Mouse (Mus musculus) MEL (cell line): Measurements from ENCODE around the gene Epha4. TPM values are rescaled to one million over a fixed set of nuclear protein-coding genes. Genes with fewer than 3 reads are reported as not detected.

Experiments used
- DNase-seq: peaks from one replicate; pipeline ENCODE4 v3.0.0; 2011; ENCODE audit warnings: low read depth, low spot score
- H3K27ac ChIP-seq: 2 replicates; pipeline ENCODE4 v1.5.1; 2012; ENCODE audit warnings: low read depth, mild to moderate bottlenecking, control low read depth, low read length, moderate library complexity; ENCODE audit not compliant: control insufficient read depth
- H3K27me3 ChIP-seq, 2 experiments: fragments of 150-350 bp in 1 of 2; sonication (generic) in 1 of 2; 2 replicates each; pipeline ENCODE4 v1.6.1; 2012; ENCODE audit warnings: low read length in 2 of 2, mild to moderate bottlenecking in 2 of 2, improper control_type of control experiment in 1 of 2, moderate library complexity in 1 of 2; ENCODE audit not compliant: insufficient read depth in 2 of 2, control insufficient read depth in 1 of 2
- H3K36me3 ChIP-seq, 2 experiments: 2 replicates each; pipeline ENCODE4 v1.6.1; 2012 to 2014; ENCODE audit warnings: low read length in 2 of 2, improper control_type of control experiment in 1 of 2, inconsistent platforms in 1 of 2, mild to moderate bottlenecking in 1 of 2; ENCODE audit not compliant: insufficient read depth in 2 of 2, control insufficient read depth in 1 of 2
- H3K4me1 ChIP-seq, 2 experiments: fragments of 150-350 bp in 1 of 2; sonication (generic) in 1 of 2; 2 replicates each; pipeline ENCODE4 v1.6.1; 2012; ENCODE audit warnings: low read length in 2 of 2, improper control_type of control experiment in 1 of 2, mild to moderate bottlenecking in 1 of 2; ENCODE audit not compliant: insufficient read depth in 2 of 2, control insufficient read depth in 1 of 2
- H3K4me3 ChIP-seq, 2 experiments: fragments of 150-350 bp in 1 of 2; sonication (generic) in 1 of 2; 2 replicates each; pipeline ENCODE4 v1.5.1; 2012; ENCODE audit warnings: low read depth in 2 of 2, low read length in 2 of 2, mild to moderate bottlenecking in 2 of 2, moderate library complexity in 2 of 2, control low read depth in 1 of 2, improper control_type of control experiment in 1 of 2; ENCODE audit not compliant: control insufficient read depth in 1 of 2, insufficient read depth in 1 of 2
- H3K79me2 ChIP-seq: 2 replicates; pipeline ENCODE4 v1.6.1; 2012; ENCODE audit warnings: mild to moderate bottlenecking, low read length, moderate library complexity; ENCODE audit not compliant: control insufficient read depth, poor library complexity, insufficient read depth
- H3K9ac ChIP-seq: 2 replicates; pipeline ENCODE4 v1.6.1; 2012; ENCODE audit warnings: low read depth, mild to moderate bottlenecking, control low read depth, low read length, moderate library complexity; ENCODE audit not compliant: control insufficient read depth, poor library complexity, severe bottlenecking
- H3K9me3 ChIP-seq: fragments of 150-350 bp; sonication (generic); replicated peaks from 2 replicates; pipeline ENCODE4 v1.6.1; 2012; ENCODE audit warnings: mild to moderate bottlenecking, low read length, improper control_type of control experiment, moderate library complexity; ENCODE audit not compliant: insufficient read depth
- CHD1 ChIP-seq: IDR thresholded peaks from 2 replicates; pipeline ENCODE4 v1.6.1; 2012; ENCODE audit warnings: low read depth, mild to moderate bottlenecking, inconsistent platforms, low read length, improper control_type of control experiment
- CTCF ChIP-seq, 3 experiments: IDR thresholded peaks in 2 of 3; conservative IDR thresholded peaks in 1 of 3; 2 replicates each; pipeline ENCODE4 v1.5.1; 2011 to 2012; ENCODE audit warnings: low read length in 3 of 3, low read depth in 2 of 3, mild to moderate bottlenecking in 2 of 3, improper control_type of control experiment in 1 of 3, inconsistent platforms in 1 of 3, mixed read lengths in 1 of 3, moderate library complexity in 1 of 3; ENCODE audit not compliant: control insufficient read depth in 1 of 3, insufficient read depth in 1 of 3, poor library complexity in 1 of 3, severe bottlenecking in 1 of 3
- ELF1 ChIP-seq: IDR thresholded peaks from 2 replicates; pipeline ENCODE4 v1.6.1; 2014; ENCODE audit warnings: low read depth, mild to moderate bottlenecking, inconsistent platforms, low read length, improper control_type of control experiment, moderate library complexity
- ETS1 ChIP-seq: IDR thresholded peaks from 2 replicates; pipeline ENCODE4 v1.6.1; 2012; ENCODE audit warnings: low read depth, mild to moderate bottlenecking, inconsistent platforms, low read length, improper control_type of control experiment, moderate library complexity
- GABPA ChIP-seq: IDR thresholded peaks from 2 replicates; pipeline ENCODE4 v1.6.1; 2012; ENCODE audit warnings: low read depth, mild to moderate bottlenecking, inconsistent platforms, low read length, improper control_type of control experiment, moderate library complexity
- GATA1 ChIP-seq: IDR thresholded peaks from 2 replicates; pipeline ENCODE4 v1.6.1; 2011; ENCODE audit warnings: low read depth, low read length, improper control_type of control experiment
- JUND ChIP-seq: IDR thresholded peaks from 2 replicates; pipeline ENCODE4 v1.6.1; 2011; ENCODE audit warnings: low read depth, mild to moderate bottlenecking, improper control_type of control experiment, low read length
- KAT2A ChIP-seq: conservative IDR thresholded peaks from 2 replicates; pipeline ENCODE4 v1.6.1; 2012; ENCODE audit warnings: low read depth, low read length, improper control_type of control experiment, inconsistent platforms
- MEF2A ChIP-seq: IDR thresholded peaks from 2 replicates; pipeline ENCODE4 v1.6.1; 2014; ENCODE audit warnings: low read depth, mild to moderate bottlenecking, inconsistent platforms, low read length, improper control_type of control experiment; ENCODE audit not compliant: poor library complexity, insufficient replicate concordance, severe bottlenecking; ENCODE audit errors: extremely low read depth
- MYB ChIP-seq: IDR thresholded peaks from 2 replicates; pipeline ENCODE4 v1.6.1; 2011; ENCODE audit warnings: mild to moderate bottlenecking, low read depth, low read length, improper control_type of control experiment
- MYC ChIP-seq: IDR thresholded peaks from 2 replicates; pipeline ENCODE4 v1.6.1; 2011; ENCODE audit warnings: low read depth, mild to moderate bottlenecking, low read length, improper control_type of control experiment, moderate library complexity
- NELFE ChIP-seq: IDR thresholded peaks from 2 replicates; pipeline ENCODE4 v1.6.1; 2011; ENCODE audit warnings: low read depth, low read length, improper control_type of control experiment
- NRF1 ChIP-seq: IDR thresholded peaks from 2 replicates; pipeline ENCODE4 v1.6.1; 2014; ENCODE audit warnings: low read depth, mild to moderate bottlenecking, inconsistent platforms, low read length, improper control_type of control experiment, moderate library complexity; ENCODE audit not compliant: poor library complexity, insufficient read depth, severe bottlenecking
- POLR2AphosphoS2 ChIP-seq: IDR thresholded peaks from 2 replicates; pipeline ENCODE4 v1.6.1; 2011; ENCODE audit warnings: low read length, improper control_type of control experiment
- SIN3A ChIP-seq: IDR thresholded peaks from 2 replicates; pipeline ENCODE4 v1.6.1; 2012; ENCODE audit warnings: low read length, improper control_type of control experiment, inconsistent platforms
- TAL1 ChIP-seq: IDR thresholded peaks from 2 replicates; pipeline ENCODE4 v1.6.1; 2012; ENCODE audit warnings: mild to moderate bottlenecking, inconsistent platforms, low read length, moderate library complexity, mixed read lengths
- TCF12 ChIP-seq: IDR thresholded peaks from 2 replicates; pipeline ENCODE4 v1.6.1; 2014; ENCODE audit warnings: low read depth, mild to moderate bottlenecking, inconsistent platforms, low read length, improper control_type of control experiment, moderate library complexity
- USF1 ChIP-seq: IDR thresholded peaks from 2 replicates; pipeline ENCODE4 v1.6.1; 2014; ENCODE audit warnings: low read depth, mild to moderate bottlenecking, inconsistent platforms, low read length, improper control_type of control experiment, moderate library complexity
- USF2 ChIP-seq, 2 experiments: IDR thresholded peaks; 2 replicates each; pipeline ENCODE4 v1.6.1; 2011 to 2012; ENCODE audit warnings: improper control_type of control experiment in 2 of 2, low read length in 2 of 2, borderline replicate concordance in 1 of 2, inconsistent platforms in 1 of 2, low read depth in 1 of 2, mild to moderate bottlenecking in 1 of 2; ENCODE audit not compliant: insufficient read depth in 1 of 2
- ZKSCAN1 ChIP-seq: IDR thresholded peaks from 2 replicates; pipeline ENCODE4 v1.6.1; 2012; ENCODE audit warnings: low read depth, mild to moderate bottlenecking, inconsistent platforms, low read length, improper control_type of control experiment, moderate library complexity
- ZMIZ1 ChIP-seq: IDR thresholded peaks from 2 replicates; pipeline ENCODE4 v1.6.1; 2012; ENCODE audit warnings: low read depth, mild to moderate bottlenecking, inconsistent platforms, low read length, improper control_type of control experiment, moderate library complexity
- polyA plus RNA-seq, 2 experiments: library from polyadenylated mRNA; stranded (reverse) in 1 of 2; unstranded in 1 of 2; fragments of >175 nt in 1 of 2; fragments of >200 nt in 1 of 2; gene quantifications; 2 replicates each; pipeline versions ENCODE4 v1.2.1 to v1.2.4; 2012; ENCODE audit warnings: low replicate concordance in 2 of 2, low read depth in 1 of 2; ENCODE audit not compliant: insufficient read length in 2 of 2, insufficient read depth in 1 of 2, missing spikeins in 1 of 2
- total RNA-seq: library from RNA; depleted of rRNA; stranded (reverse); fragments of 300-350 nt; gene quantifications from 2 replicates; pipeline ENCODE4 v1.2.3, GENCODE M21; 2012

The Epha4 gene
- total and polyA plus RNA-seq, 3 experiments: not detected

DNA sequence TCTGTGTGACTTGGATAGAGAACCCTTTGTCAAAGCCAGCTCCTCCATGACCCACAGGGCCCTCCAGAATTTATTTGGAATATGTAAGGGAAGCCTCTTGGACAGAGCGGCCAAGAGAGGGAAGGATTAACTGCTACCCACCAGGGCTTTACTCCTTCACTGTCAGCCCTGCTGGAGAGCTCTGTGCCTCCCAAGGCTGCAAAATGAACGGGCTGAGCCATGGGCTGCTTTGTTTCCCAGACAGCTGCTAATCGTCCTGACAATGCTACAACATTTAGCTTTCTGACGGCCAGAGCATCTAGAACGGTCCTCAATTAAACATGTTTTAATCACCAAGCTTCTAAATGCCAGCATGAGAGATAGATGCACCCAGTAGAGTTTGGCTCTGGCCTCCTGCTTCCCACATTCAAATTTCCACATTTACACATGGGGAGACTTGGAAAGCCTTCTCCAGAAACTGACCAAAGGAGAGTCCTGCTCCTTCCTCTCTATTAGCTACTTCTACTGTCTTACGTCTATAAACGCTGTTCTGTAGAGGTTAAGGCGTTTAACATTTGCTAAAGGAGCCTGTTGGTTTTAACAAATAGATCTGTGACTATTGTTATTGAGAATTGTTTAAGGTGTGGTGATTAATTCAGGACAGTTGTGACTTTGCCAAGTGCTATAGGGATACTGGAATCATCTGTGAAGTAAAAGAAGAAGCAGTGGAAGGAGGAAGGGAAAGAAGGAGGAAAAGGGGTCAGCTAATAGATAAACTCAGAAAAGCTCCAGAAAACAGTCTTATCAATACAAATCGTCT lies 101.8 kb downstream of the Epha4 start:
- no peak for DNase-seq
- H3K4me1 ChIP-seq: no peaks in the 10 kb centered on the region
- H3K27me3 ChIP-seq: no peaks in the 10 kb centered on the region
- TF ChIP-seq NRF1: no peak
- no peak for TF ChIP-seq MEF2A
- no peak for TF ChIP-seq GATA1
- no peak for TF ChIP-seq ZKSCAN1
- TF ChIP-seq ZMIZ1: no peak
- TF ChIP-seq TCF12: no peak
- no peak for TF ChIP-seq NELFE
- TF ChIP-seq MYC: no peak
- TF ChIP-seq KAT2A: no peak
- TF ChIP-seq ETS1: no peak
- no peak for TF ChIP-seq CTCF (IDR thresholded peaks at IDR 0.05 in 2 of 3, conservative IDR thresholded peaks at IDR 0.05 in 1 of 3; ENCODE audit: control insufficient read depth in 1 of 3, insufficient read depth in 1 of 3, low read depth in 2 of 3, low read length in 3 of 3, poor library complexity in 1 of 3, severe bottlenecking in 1 of 3)
- no peak for TF ChIP-seq MYB
- no peak for TF ChIP-seq JUND
- TF ChIP-seq USF2 (IDR thresholded peaks at IDR 0.05; ENCODE audit: borderline replicate concordance in 1 of 2, insufficient read depth in 1 of 2, low read depth in 1 of 2, low read length in 2 of 2): no peak
- H3K79me2 ChIP-seq: no peaks in the 10 kb centered on the region
- H3K27ac ChIP-seq: no peak overlapping the region
- H3K36me3 ChIP-seq: no peaks in the 10 kb centered on the region
- no peak overlapping the region for H3K4me3 ChIP-seq
- H3K9me3 ChIP-seq: no peaks in the 10 kb centered on the region
- no peak overlapping the region for H3K9ac ChIP-seq

DNA sequence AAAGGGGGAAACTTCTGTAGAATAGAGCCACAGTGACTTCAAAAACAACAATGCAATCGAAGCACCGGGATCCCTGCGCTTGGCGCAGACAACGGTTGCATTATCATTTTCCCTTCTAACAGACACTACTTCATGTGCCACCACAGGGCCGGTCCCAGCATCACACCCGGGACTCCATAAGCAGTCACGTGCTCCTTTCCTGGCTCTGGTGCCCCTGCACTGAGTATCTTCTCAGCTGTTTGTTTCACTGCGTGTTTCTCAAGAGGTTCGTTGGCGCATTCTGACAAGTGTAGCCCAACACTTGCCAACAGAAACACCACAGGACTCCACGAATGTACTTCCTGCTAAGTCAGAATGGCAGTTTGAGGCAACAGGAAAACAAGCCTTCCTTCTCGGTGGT lies 102.6 kb downstream of the Epha4 start:
- TF ChIP-seq MYC: no peak
- TF ChIP-seq CHD1: no peak
- no peak for TF ChIP-seq GABPA
- TF ChIP-seq GATA1: no peak
- TF ChIP-seq TCF12: no peak
- TF ChIP-seq MEF2A: no peak
- no peak for TF ChIP-seq SIN3A
- no peak for TF ChIP-seq TAL1
- no peak for TF ChIP-seq USF1
- TF ChIP-seq ZKSCAN1: no peak
- TF ChIP-seq ELF1: no peak
- TF ChIP-seq POLR2AphosphoS2: no peak
- H3K79me2 ChIP-seq: no peaks in the 10 kb centered on the region
- H3K27ac ChIP-seq: no peak overlapping the region
- no peak overlapping the region for H3K9ac ChIP-seq
- DNase-seq: no peak
- H3K27me3 ChIP-seq: no peaks in the 10 kb centered on the region
- H3K4me1 ChIP-seq: no peaks in the 10 kb centered on the region
- no peaks in the 10 kb centered on the region for H3K36me3 ChIP-seq
- H3K4me3 ChIP-seq: no peak overlapping the region
- no peaks in the 10 kb centered on the region for H3K9me3 ChIP-seq
